Mouse (Mus musculus) megakaryocyte, embryonic 14.5 days (primary cell): Measurements from ENCODE around the gene Hectd1.

Experiments used
- FLI1 ChIP-seq: IDR thresholded peaks from 2 replicates; pipeline ENCODE4 v1.6.1; 2012; ENCODE audit warnings: low read length, inconsistent platforms, mixed read lengths
- GATA1 ChIP-seq: IDR thresholded peaks from 3 replicates; pipeline ENCODE4 v1.6.1; 2012; ENCODE audit warnings: mixed read lengths, low read length, inconsistent platforms, borderline replicate concordance

DNA sequence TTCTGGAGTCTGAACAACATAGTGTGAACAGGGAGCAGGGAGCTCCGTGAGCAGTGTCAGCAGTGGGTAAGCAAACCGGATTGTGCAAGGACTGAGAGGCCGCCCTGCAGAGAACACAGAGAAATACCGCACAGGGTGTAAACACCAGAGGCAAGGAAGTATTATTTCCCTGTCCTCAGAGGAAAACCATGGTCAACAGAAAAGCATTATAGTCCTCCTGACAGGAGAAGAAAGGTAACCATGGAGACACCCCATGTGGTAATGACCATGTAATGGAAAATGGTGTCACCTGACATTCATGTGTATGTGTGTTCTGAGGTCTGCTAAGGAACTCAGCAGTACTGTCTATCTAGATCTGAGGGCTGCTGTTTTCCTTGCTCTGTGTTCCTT lies 36.4 kb upstream of the Hectd1 start:
- TF ChIP-seq FLI1 (no peak), GATA1 (no peak)
